Mouse (Mus musculus) MEL (cell line): ENCODE data around the gene Prpsap1. TPM values are rescaled to one million over a fixed set of nuclear protein-coding genes. Genes with fewer than 3 reads are reported as not detected.

ENCODE experiments used
- DNase-seq: peaks from one replicate; pipeline ENCODE4 v3.0.0; 2011; ENCODE audit warnings: low read depth, low spot score
- H3K27ac ChIP-seq: 2 replicates; pipeline ENCODE4 v1.5.1; 2012; ENCODE audit warnings: low read depth, mild to moderate bottlenecking, control low read depth, low read length, moderate library complexity; ENCODE audit not compliant: control insufficient read depth
- H3K27me3 ChIP-seq, 2 experiments: fragments of 150-350 bp in 1 of 2; sonication (generic) in 1 of 2; 2 replicates each; pipeline ENCODE4 v1.6.1; 2012; ENCODE audit warnings: low read length in 2 of 2, mild to moderate bottlenecking in 2 of 2, improper control_type of control experiment in 1 of 2, moderate library complexity in 1 of 2; ENCODE audit not compliant: insufficient read depth in 2 of 2, control insufficient read depth in 1 of 2
- H3K36me3 ChIP-seq, 2 experiments: 2 replicates each; pipeline ENCODE4 v1.6.1; 2012 to 2014; ENCODE audit warnings: low read length in 2 of 2, improper control_type of control experiment in 1 of 2, inconsistent platforms in 1 of 2, mild to moderate bottlenecking in 1 of 2; ENCODE audit not compliant: insufficient read depth in 2 of 2, control insufficient read depth in 1 of 2
- H3K4me1 ChIP-seq, 2 experiments: fragments of 150-350 bp in 1 of 2; sonication (generic) in 1 of 2; 2 replicates each; pipeline ENCODE4 v1.6.1; 2012; ENCODE audit warnings: low read length in 2 of 2, improper control_type of control experiment in 1 of 2, mild to moderate bottlenecking in 1 of 2; ENCODE audit not compliant: insufficient read depth in 2 of 2, control insufficient read depth in 1 of 2
- H3K4me3 ChIP-seq, 2 experiments: fragments of 150-350 bp in 1 of 2; sonication (generic) in 1 of 2; 2 replicates each; pipeline ENCODE4 v1.5.1; 2012; ENCODE audit warnings: low read depth in 2 of 2, low read length in 2 of 2, mild to moderate bottlenecking in 2 of 2, moderate library complexity in 2 of 2, control low read depth in 1 of 2, improper control_type of control experiment in 1 of 2; ENCODE audit not compliant: control insufficient read depth in 1 of 2, insufficient read depth in 1 of 2
- H3K79me2 ChIP-seq: 2 replicates; pipeline ENCODE4 v1.6.1; 2012; ENCODE audit warnings: mild to moderate bottlenecking, low read length, moderate library complexity; ENCODE audit not compliant: control insufficient read depth, poor library complexity, insufficient read depth
- H3K9ac ChIP-seq: 2 replicates; pipeline ENCODE4 v1.6.1; 2012; ENCODE audit warnings: low read depth, mild to moderate bottlenecking, control low read depth, low read length, moderate library complexity; ENCODE audit not compliant: control insufficient read depth, poor library complexity, severe bottlenecking
- H3K9me3 ChIP-seq: fragments of 150-350 bp; sonication (generic); replicated peaks from 2 replicates; pipeline ENCODE4 v1.6.1; 2012; ENCODE audit warnings: mild to moderate bottlenecking, low read length, improper control_type of control experiment, moderate library complexity; ENCODE audit not compliant: insufficient read depth
- BHLHE40 ChIP-seq: IDR thresholded peaks from 2 replicates; pipeline ENCODE4 v1.6.1; 2012; ENCODE audit warnings: low read depth, mild to moderate bottlenecking, inconsistent platforms, low read length, improper control_type of control experiment, borderline replicate concordance
- CHD2 ChIP-seq: IDR thresholded peaks from 2 replicates; pipeline ENCODE4 v1.6.1; 2011; ENCODE audit warnings: low read length, improper control_type of control experiment
- E2F4 ChIP-seq: IDR thresholded peaks from 2 replicates; pipeline ENCODE4 v1.6.1; 2011; ENCODE audit warnings: low read depth, low read length, improper control_type of control experiment, borderline replicate concordance
- ELF1 ChIP-seq: IDR thresholded peaks from 2 replicates; pipeline ENCODE4 v1.6.1; 2014; ENCODE audit warnings: low read depth, mild to moderate bottlenecking, inconsistent platforms, low read length, improper control_type of control experiment, moderate library complexity
- EP300 ChIP-seq, 2 experiments: IDR thresholded peaks; 2 replicates each; pipeline ENCODE4 v1.6.1; 2011; ENCODE audit warnings: improper control_type of control experiment in 2 of 2, low read length in 2 of 2, low read depth in 1 of 2, mild to moderate bottlenecking in 1 of 2
- ETS1 ChIP-seq: IDR thresholded peaks from 2 replicates; pipeline ENCODE4 v1.6.1; 2012; ENCODE audit warnings: low read depth, mild to moderate bottlenecking, inconsistent platforms, low read length, improper control_type of control experiment, moderate library complexity
- GABPA ChIP-seq: IDR thresholded peaks from 2 replicates; pipeline ENCODE4 v1.6.1; 2012; ENCODE audit warnings: low read depth, mild to moderate bottlenecking, inconsistent platforms, low read length, improper control_type of control experiment, moderate library complexity
- GATA1 ChIP-seq: IDR thresholded peaks from 2 replicates; pipeline ENCODE4 v1.6.1; 2011; ENCODE audit warnings: low read depth, low read length, improper control_type of control experiment
- HCFC1 ChIP-seq: IDR thresholded peaks from 2 replicates; pipeline ENCODE4 v1.6.1; 2012; ENCODE audit warnings: low read depth, mild to moderate bottlenecking, inconsistent platforms, low read length, improper control_type of control experiment, moderate library complexity
- KAT2A ChIP-seq: conservative IDR thresholded peaks from 2 replicates; pipeline ENCODE4 v1.6.1; 2012; ENCODE audit warnings: low read depth, low read length, improper control_type of control experiment, inconsistent platforms
- MAFK ChIP-seq: IDR thresholded peaks from 2 replicates; pipeline ENCODE4 v1.6.1; 2011; ENCODE audit warnings: low read depth, mild to moderate bottlenecking, low read length, improper control_type of control experiment, borderline replicate concordance
- MAX ChIP-seq: IDR thresholded peaks from 2 replicates; pipeline ENCODE4 v1.6.1; 2011; ENCODE audit warnings: low read length, improper control_type of control experiment
- MAZ ChIP-seq: IDR thresholded peaks from 2 replicates; pipeline ENCODE4 v1.6.1; 2012; ENCODE audit warnings: low read depth, mild to moderate bottlenecking, inconsistent platforms, low read length, improper control_type of control experiment
- MEF2A ChIP-seq: IDR thresholded peaks from 2 replicates; pipeline ENCODE4 v1.6.1; 2014; ENCODE audit warnings: low read depth, mild to moderate bottlenecking, inconsistent platforms, low read length, improper control_type of control experiment; ENCODE audit not compliant: poor library complexity, insufficient replicate concordance, severe bottlenecking; ENCODE audit errors: extremely low read depth
- MXI1 ChIP-seq: IDR thresholded peaks from 2 replicates; pipeline ENCODE4 v1.6.1; 2011; ENCODE audit warnings: mild to moderate bottlenecking, low read depth, low read length, improper control_type of control experiment
- MYB ChIP-seq: IDR thresholded peaks from 2 replicates; pipeline ENCODE4 v1.6.1; 2011; ENCODE audit warnings: mild to moderate bottlenecking, low read depth, low read length, improper control_type of control experiment
- MYC ChIP-seq: IDR thresholded peaks from 2 replicates; pipeline ENCODE4 v1.6.1; 2011; ENCODE audit warnings: low read depth, mild to moderate bottlenecking, low read length, improper control_type of control experiment, moderate library complexity
- NELFE ChIP-seq: IDR thresholded peaks from 2 replicates; pipeline ENCODE4 v1.6.1; 2011; ENCODE audit warnings: low read depth, low read length, improper control_type of control experiment
- POLR2A ChIP-seq, 2 experiments: IDR thresholded peaks; 2 replicates each; pipeline ENCODE4 v1.6.1; 2011 to 2012; ENCODE audit warnings: low read length in 2 of 2, mild to moderate bottlenecking in 2 of 2, control low read depth in 1 of 2, improper control_type of control experiment in 1 of 2, low read depth in 1 of 2, moderate library complexity in 1 of 2; ENCODE audit not compliant: control insufficient read depth in 1 of 2, insufficient read depth in 1 of 2, poor library complexity in 1 of 2
- POLR2AphosphoS2 ChIP-seq: IDR thresholded peaks from 2 replicates; pipeline ENCODE4 v1.6.1; 2011; ENCODE audit warnings: low read length, improper control_type of control experiment
- POLR2AphosphoS5 ChIP-seq: IDR thresholded peaks from 2 replicates; pipeline ENCODE4 v1.6.1; 2012; ENCODE audit warnings: low read depth, borderline replicate concordance, mild to moderate bottlenecking, inconsistent platforms, low read length, moderate library complexity, mixed read lengths
- RAD21 ChIP-seq: IDR thresholded peaks from 2 replicates; pipeline ENCODE4 v1.6.1; 2011; ENCODE audit warnings: mild to moderate bottlenecking, low read depth, low read length, improper control_type of control experiment
- RCOR1 ChIP-seq: IDR thresholded peaks from 2 replicates; pipeline ENCODE4 v1.6.1; 2012; ENCODE audit warnings: low read depth, mild to moderate bottlenecking, inconsistent platforms, low read length, improper control_type of control experiment
- SMC3 ChIP-seq: IDR thresholded peaks from 2 replicates; pipeline ENCODE4 v1.6.1; 2011; ENCODE audit warnings: low read depth, low read length, improper control_type of control experiment
- TBP ChIP-seq: IDR thresholded peaks from 2 replicates; pipeline ENCODE4 v1.8.0; 2011; ENCODE audit warnings: low read depth, low read length, improper control_type of control experiment
- TCF12 ChIP-seq: IDR thresholded peaks from 2 replicates; pipeline ENCODE4 v1.6.1; 2014; ENCODE audit warnings: low read depth, mild to moderate bottlenecking, inconsistent platforms, low read length, improper control_type of control experiment, moderate library complexity
- USF1 ChIP-seq: IDR thresholded peaks from 2 replicates; pipeline ENCODE4 v1.6.1; 2014; ENCODE audit warnings: low read depth, mild to moderate bottlenecking, inconsistent platforms, low read length, improper control_type of control experiment, moderate library complexity
- USF2 ChIP-seq, 2 experiments: IDR thresholded peaks; 2 replicates each; pipeline ENCODE4 v1.6.1; 2011 to 2012; ENCODE audit warnings: improper control_type of control experiment in 2 of 2, low read length in 2 of 2, borderline replicate concordance in 1 of 2, inconsistent platforms in 1 of 2, low read depth in 1 of 2, mild to moderate bottlenecking in 1 of 2; ENCODE audit not compliant: insufficient read depth in 1 of 2
- ZC3H11A ChIP-seq: IDR thresholded peaks from 2 replicates; pipeline ENCODE4 v1.6.1; 2012; ENCODE audit warnings: low read depth, mild to moderate bottlenecking, inconsistent platforms, low read length, improper control_type of control experiment
- ZKSCAN1 ChIP-seq: IDR thresholded peaks from 2 replicates; pipeline ENCODE4 v1.6.1; 2012; ENCODE audit warnings: low read depth, mild to moderate bottlenecking, inconsistent platforms, low read length, improper control_type of control experiment, moderate library complexity
- ZNF384 ChIP-seq: IDR thresholded peaks from 2 replicates; pipeline ENCODE4 v1.6.1; 2012; ENCODE audit warnings: low read depth, mild to moderate bottlenecking, inconsistent platforms, low read length, improper control_type of control experiment
- polyA plus RNA-seq, 2 experiments: library from polyadenylated mRNA; stranded (reverse) in 1 of 2; unstranded in 1 of 2; fragments of >175 nt in 1 of 2; fragments of >200 nt in 1 of 2; gene quantifications; 2 replicates each; pipeline versions ENCODE4 v1.2.1 to v1.2.4; 2012; ENCODE audit warnings: low replicate concordance in 2 of 2, low read depth in 1 of 2; ENCODE audit not compliant: insufficient read length in 2 of 2, insufficient read depth in 1 of 2, missing spikeins in 1 of 2
- total RNA-seq: library from RNA; depleted of rRNA; stranded (reverse); fragments of 300-350 nt; gene quantifications from 2 replicates; pipeline ENCODE4 v1.2.3, GENCODE M21; 2012

The Prpsap1 gene
- total and polyA plus RNA-seq, 3 experiments, result 112 to 155 TPM; not detected in 1

DNA sequence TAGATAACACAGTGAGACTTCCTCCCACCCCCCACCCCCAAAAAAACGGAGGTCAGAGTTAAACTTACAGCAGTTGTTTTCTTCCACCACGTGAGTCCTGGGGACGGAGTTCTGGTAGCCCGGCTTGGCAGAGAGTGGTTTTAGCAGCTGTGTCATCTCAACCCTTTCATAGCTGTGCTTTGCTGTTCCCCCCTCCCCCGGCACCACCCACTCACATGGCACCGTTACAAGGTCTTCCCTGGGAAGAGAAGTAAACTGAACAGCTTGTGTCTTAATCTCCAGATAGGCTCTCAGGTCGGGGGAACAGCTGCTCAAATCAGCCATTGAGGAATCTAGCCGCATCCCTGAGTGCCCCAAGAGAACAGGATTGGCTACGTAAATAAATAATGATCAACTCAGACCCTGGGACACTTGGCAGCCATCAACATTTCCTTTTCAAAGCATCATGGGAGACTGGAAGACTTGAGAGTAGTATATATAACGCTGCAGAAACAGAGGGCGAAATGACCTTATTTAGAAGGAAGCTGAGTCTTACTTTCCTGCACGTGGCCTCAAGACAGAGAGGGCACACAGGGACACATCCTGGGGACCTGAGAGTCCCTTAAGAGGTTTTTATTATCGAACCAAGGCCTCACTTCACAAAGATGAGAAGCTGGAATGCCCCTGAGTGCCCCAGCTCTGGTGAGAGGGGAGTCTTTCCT, 622 bp upstream of the Prpsap1 start (continued):
- TF ChIP-seq EP300 (IDR thresholded peaks at IDR 0.05; ENCODE audit: low read depth in 1 of 2, low read length in 2 of 2), result peak; percentile 72 to 78
- peak; percentile 98 for TF ChIP-seq ETS1
- peak; percentile 90; the same call in 1 of the 2 replicates for TF ChIP-seq MAZ
- no peak for TF ChIP-seq ZC3H11A
- peak; percentile 94 for TF ChIP-seq RCOR1
- peak; percentile 61 for TF ChIP-seq ELF1
- TF ChIP-seq USF1, result peak; percentile 73
- no peak for TF ChIP-seq POLR2AphosphoS5
- peak; percentile 72 for TF ChIP-seq POLR2AphosphoS2
- peak; percentile 85 for TF ChIP-seq MAX
- no peak for TF ChIP-seq RAD21
- TF ChIP-seq MYB, result peak; percentile 72
- 0 out of 2 replicates have a peak, but pooled peaks have one; percentile 6 for TF ChIP-seq MEF2A
- TF ChIP-seq POLR2A (IDR thresholded peaks at IDR 0.05; ENCODE audit: control insufficient read depth in 1 of 2, insufficient read depth in 1 of 2, low read depth in 1 of 2, low read length in 2 of 2, poor library complexity in 1 of 2), result peak in 1 of 2 experiments; percentile 62; a peak in 2 of 4 replicates
- peak; percentile 40 for TF ChIP-seq ZNF384
- TF ChIP-seq E2F4, result peak; percentile 25; the same call in 1 of the 2 replicates
- TF ChIP-seq USF2 (IDR thresholded peaks at IDR 0.05; ENCODE audit: borderline replicate concordance in 1 of 2, insufficient read depth in 1 of 2, low read depth in 1 of 2, low read length in 2 of 2), result no peak
- peak; percentile 16; the same call in 1 of the 2 replicates for TF ChIP-seq SMC3
- TF ChIP-seq GATA1, result peak; percentile 19; the same call in 1 of the 2 replicates
- TF ChIP-seq MXI1, result peak; percentile 95

DNA sequence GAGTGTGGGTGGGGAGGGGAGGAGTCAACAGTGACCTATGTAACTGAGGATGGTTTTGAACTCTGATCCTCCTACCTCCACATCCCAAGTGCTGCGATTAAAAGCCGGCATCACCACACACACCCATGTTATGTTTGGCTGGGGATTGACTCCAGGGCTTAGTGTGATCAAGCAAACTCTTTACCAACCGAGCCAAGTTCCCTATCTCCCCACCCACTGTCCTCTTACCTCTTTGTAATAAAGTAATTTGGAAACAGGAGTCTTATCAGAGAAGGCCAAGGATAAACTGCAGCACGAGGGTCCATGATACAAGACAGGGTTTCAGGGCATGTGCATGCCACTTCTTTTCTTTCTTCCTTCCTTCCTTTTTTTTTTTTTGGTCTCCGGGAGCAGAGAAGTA, 811 bp downstream of the Prpsap1 start:
- peak overlapping the region; percentile 52 to 57 for H3K4me3 ChIP-seq
- peaks cover 20% of the 10 kb centered on the region for H3K79me2 ChIP-seq
- peaks cover 0 to 27% of the 10 kb centered on the region in 2 experiments for H3K36me3 ChIP-seq
- no peaks in the 10 kb centered on the region for H3K9me3 ChIP-seq
- peak; percentile 85 for DNase-seq
- H3K9ac ChIP-seq, result peak overlapping the region; percentile 60
- H3K4me1 ChIP-seq, result peaks cover 13 to 44% of the 10 kb centered on the region in 2 experiments
- H3K27ac ChIP-seq, result peak overlapping the region; percentile 95
- H3K27me3 ChIP-seq, result no peaks in the 10 kb centered on the region
- TF ChIP-seq MYB (peak; percentile 30; the same call in 1 of the 2 replicates), ZKSCAN1 (no peak), GABPA (0 out of 2 replicates have a peak, but pooled peaks have one; percentile 58), ZNF384 (peak; percentile 76), EP300 (IDR thresholded peaks at IDR 0.05; ENCODE audit: low read depth in 1 of 2, low read length in 2 of 2) (peak; percentile 55 to 74; a peak in 3 of 4 replicates), TBP (peak; percentile 72), TCF12 (peak; percentile 60; the same call in 1 of the 2 replicates), MAZ (no peak), CHD2 (no peak), RAD21 (no peak), USF2 (IDR thresholded peaks at IDR 0.05; ENCODE audit: borderline replicate concordance in 1 of 2, insufficient read depth in 1 of 2, low read depth in 1 of 2, low read length in 2 of 2) (no peak), MYC (peak; percentile 59), HCFC1 (0 out of 2 replicates have a peak, but pooled peaks have one; percentile 43), BHLHE40 (peak; percentile 57), MXI1 (no peak; the same call in 1 of the 2 replicates), RCOR1 (no peak), GATA1 (peak; percentile 52), USF1 (no peak), ETS1 (peak; percentile 65), NELFE (peak; percentile 21), KAT2A (0 out of 2 replicates have a peak, but pooled peaks have one; percentile 33), MAFK (0 out of 2 replicates have a peak, but pooled peaks have one; percentile 22), MAX (peak; percentile 86), POLR2AphosphoS5 (no peak)
